Mouse (Mus musculus): Measurements from ENCODE around the gene Slc45a1.

DNA sequence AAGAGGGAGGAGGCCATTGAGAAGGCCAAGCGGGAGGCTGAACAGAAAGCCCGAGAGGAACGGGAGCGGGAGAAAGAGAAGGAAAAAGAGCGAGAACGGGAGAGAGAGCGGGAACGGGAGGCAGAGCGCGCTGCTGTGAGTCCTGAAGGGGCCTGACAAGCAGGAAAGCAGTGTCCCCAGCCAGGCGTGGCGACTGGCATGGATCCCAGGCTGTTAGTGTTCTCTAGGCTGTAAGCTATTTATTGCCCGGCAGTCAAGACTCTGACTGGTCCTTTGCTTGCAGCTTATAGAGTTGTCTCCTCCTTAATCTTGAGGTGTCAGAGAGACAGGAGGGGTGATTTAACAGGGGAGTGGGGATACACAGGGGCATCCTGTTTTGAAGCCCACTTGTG, 35.9 kb downstream of the Slc45a1 start:
- TF ChIP-seq GATA1 (IDR thresholded peaks at IDR 0.05; ENCODE audit: borderline replicate concordance, low read length) = no peak
- TF ChIP-seq FLI1 (IDR thresholded peaks at IDR 0.05; ENCODE audit: low read length) = no peak

All from megakaryocyte, embryonic 14.5 days (primary cell).